Mouse (Mus musculus) kidney, postnatal 0 days (tissue): ENCODE results near the gene Nprl3. TPM values are rescaled to one million over a fixed set of nuclear protein-coding genes. Genes with fewer than 3 reads are reported as not detected.
"Not testable (repeated sequence)": the region's sequence is repeated elsewhere in the genome, so short reads cannot be mapped to it uniquely, and the experiment has no call there.

ENCODE experiments used
- ATAC-seq: fragments of 200-750 bp; cut with Nextera tagmentation; replicated peaks from 2 replicates; pipeline ENCODE4 v1.8.0; 2017; ENCODE audit warnings: low read depth, moderate number of reproducible peaks, moderate TSS enrichment, moderate library complexity; ENCODE audit not compliant: low FRiP score
- DNase-seq: peaks from one replicate; pipeline ENCODE4 v3.0.0-alpha.2; 2016; ENCODE audit warnings: low spot score
- H3K27ac ChIP-seq: fragments of 300-500 bp; sonication (generic); 2 replicates; pipeline ENCODE4 v1.5.1; 2014; ENCODE audit warnings: mild to moderate bottlenecking
- H3K27me3 ChIP-seq: fragments of 300-500 bp; sonication (generic); 2 replicates; pipeline ENCODE4 v1.6.1; 2014; ENCODE audit warnings: low read length, mixed read lengths; ENCODE audit not compliant: insufficient read depth
- H3K36me3 ChIP-seq: fragments of 300-500 bp; sonication (generic); 2 replicates; pipeline ENCODE4 v1.6.1; 2014; ENCODE audit warnings: low read length, mixed read lengths; ENCODE audit not compliant: insufficient read depth
- H3K4me1 ChIP-seq: fragments of 300-500 bp; sonication (generic); replicated peaks from 2 replicates; pipeline ENCODE4 v1.6.1; 2014; ENCODE audit warnings: antibody characterized with exemption, low read length, mixed read lengths; ENCODE audit not compliant: insufficient read depth
- H3K4me2 ChIP-seq: fragments of 300-500 bp; sonication (generic); 2 replicates; pipeline ENCODE4 v1.6.1; 2014; ENCODE audit warnings: mild to moderate bottlenecking, low read length, moderate library complexity, mixed read lengths
- H3K4me3 ChIP-seq: fragments of 300-500 bp; sonication (generic); replicated peaks from 2 replicates; pipeline ENCODE4 v1.5.1; 2014; ENCODE audit warnings: low read depth, low read length
- H3K9ac ChIP-seq: fragments of 300-500 bp; sonication (generic); 2 replicates; pipeline ENCODE4 v1.6.1; 2014; ENCODE audit warnings: low read depth, low read length
- H3K9me3 ChIP-seq: fragments of 300-500 bp; sonication (generic); replicated peaks from 2 replicates; pipeline ENCODE4 v1.6.1; 2016; ENCODE audit warnings: low read length, inconsistent platforms, mixed read lengths
- CTCF ChIP-seq: IDR thresholded peaks from 2 replicates; pipeline ENCODE4 v1.5.1; 2016; ENCODE audit warnings: antibody characterized with exemption, low read depth, mild to moderate bottlenecking, moderate library complexity
- WGBS: fragments of 180-500 bp; shearing (Covaris S2); extraction: QIAGEN DNeasy Blood & Tissue Kit; methylation state at CpG from one replicate; pipeline ENCODE4 v1.1.7; 2014; 5-methylcytosine and 5-hydroxymethylcytosine counted together
- polyA plus RNA-seq: library from polyadenylated mRNA; unstranded; fragments of >200 nt; fragmentation: Nextera tagmentation; extraction: Ambion mirVana; gene quantifications from 2 replicates; pipeline ENCODE4 v1.2.1, GENCODE M21; 2015

The Nprl3 gene
- polyA plus RNA-seq, 1 experiment from 2014 or later, result 36.9 TPM

DNA sequence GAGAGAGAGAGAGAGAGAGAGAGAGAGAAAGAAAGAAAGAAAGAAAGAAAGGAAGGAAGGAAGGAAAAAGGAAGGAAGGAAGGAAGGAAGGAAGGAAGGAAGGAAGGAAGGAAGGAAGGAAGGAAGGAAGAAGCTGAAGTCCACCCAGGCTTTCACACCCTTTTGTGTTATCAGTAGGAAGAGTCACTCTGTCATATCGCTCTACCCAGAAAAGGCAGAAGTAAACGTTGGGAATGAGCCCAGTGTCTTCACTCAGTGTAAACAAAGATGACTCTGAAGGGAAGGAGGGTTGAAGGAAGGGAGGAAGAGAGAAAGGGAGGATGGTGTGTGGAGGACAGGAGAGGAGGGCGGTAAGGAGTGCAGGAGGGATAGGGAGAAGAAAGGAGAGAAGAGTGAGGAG, 26.0 kb upstream of the Nprl3 start:
- not testable (repeated sequence) for H3K36me3 ChIP-seq, H3K9me3 ChIP-seq, H3K4me3 ChIP-seq, H3K4me1 ChIP-seq, H3K9ac ChIP-seq, ATAC-seq, H3K27me3 ChIP-seq, H3K27ac ChIP-seq, H3K4me2 ChIP-seq, DNase-seq
- WGBS, result 55% methylated on average over 3 of the region's 3 CpGs

DNA sequence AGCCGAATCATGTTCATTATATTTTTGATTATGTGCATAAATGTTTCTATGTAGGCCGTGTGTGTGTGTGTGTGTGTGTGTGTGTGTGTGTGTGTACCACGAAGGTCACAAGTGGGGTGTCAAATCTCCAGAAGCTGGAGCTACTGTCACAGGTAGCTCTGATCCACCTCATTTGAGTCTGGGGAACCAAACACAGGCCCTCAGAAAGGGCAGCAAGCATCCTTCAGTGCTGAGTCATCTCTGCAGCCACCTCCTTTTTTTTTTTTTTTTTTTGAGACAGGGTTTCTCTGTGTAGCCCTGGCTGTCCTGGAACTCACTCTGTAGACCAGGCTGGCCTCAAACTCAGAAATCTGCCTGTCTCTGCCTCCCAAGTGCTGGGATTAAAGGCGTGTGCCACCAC, 25.3 kb upstream of the Nprl3 start:
- H3K36me3 ChIP-seq, H3K9ac ChIP-seq, H3K9me3 ChIP-seq, DNase-seq, H3K4me1 ChIP-seq, H3K4me2 ChIP-seq, H3K27me3 ChIP-seq, H3K4me3 ChIP-seq, ATAC-seq, H3K27ac ChIP-seq: not testable (repeated sequence)
- WGBS, result 79% methylated on average over 4 of the region's 4 CpGs

- TF ChIP-seq CTCF, result no peak
- Histone ChIP-seq H3K27me3 (no peaks in the 10 kb centered on the region), H3K9me3 (no peaks in the 10 kb centered on the region), H3K4me3 (no peak overlapping the region), H3K9ac (no peak overlapping the region), H3K4me1 (no peaks in the 10 kb centered on the region), H3K36me3 (no peaks in the 10 kb centered on the region), H3K27ac (no peak overlapping the region), H3K4me2 (no peak overlapping the region)
- ATAC-seq, result no peak
- 70% methylated on average over 9 of the region's 9 CpGs for WGBS
- DNase-seq, result no peak
These were observed 20.0 kb upstream of the Nprl3 start for GRCm38 (mm10) chr11:32287493-32287825.

- H3K9me3 ChIP-seq, H3K4me1 ChIP-seq, ATAC-seq, H3K36me3 ChIP-seq, H3K27me3 ChIP-seq, H3K27ac ChIP-seq, H3K9ac ChIP-seq: not testable (repeated sequence)
- 18% methylated on average over 30 of the region's 33 CpGs for WGBS
- DNase-seq, result peak; percentile 58
- peak; percentile 82 for TF ChIP-seq CTCF
- Histone ChIP-seq H3K4me3 (peak within 1 kb of the TSS; percentile 22), H3K4me2 (peak within 1 kb of the TSS; percentile 50)
These were observed 19.4 kb upstream of the Nprl3 start, which contains the start of gene Hbq1b for GRCm38 (mm10) chr11:32286695-32287492. Gene Hbq1b, plus strand, starts transcription at chr11:32286965.

DNA sequence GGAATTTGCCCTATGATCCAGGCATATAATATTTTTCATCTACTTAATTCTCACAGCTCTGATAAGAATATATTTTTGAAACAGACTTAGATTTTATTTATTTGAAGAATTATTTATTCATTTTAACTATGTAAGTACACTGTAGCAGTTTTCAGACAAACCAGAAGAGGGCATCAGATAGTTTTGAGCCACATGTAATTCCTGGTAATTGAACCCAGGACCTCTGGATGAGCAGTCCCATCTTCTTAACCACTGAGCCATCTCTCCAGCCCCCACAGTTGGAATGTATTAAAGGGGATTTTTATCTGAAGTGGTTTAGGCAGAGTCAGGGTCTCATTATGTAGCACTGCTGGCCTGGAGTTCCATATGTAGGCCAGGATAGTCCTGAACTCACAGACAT, 18.4 kb upstream of the Nprl3 start:
- DNase-seq, ATAC-seq, H3K27ac ChIP-seq, H3K4me2 ChIP-seq, H3K9me3 ChIP-seq, H3K4me3 ChIP-seq, H3K36me3 ChIP-seq, H3K9ac ChIP-seq, H3K27me3 ChIP-seq, H3K4me1 ChIP-seq: not testable (repeated sequence)

DNA sequence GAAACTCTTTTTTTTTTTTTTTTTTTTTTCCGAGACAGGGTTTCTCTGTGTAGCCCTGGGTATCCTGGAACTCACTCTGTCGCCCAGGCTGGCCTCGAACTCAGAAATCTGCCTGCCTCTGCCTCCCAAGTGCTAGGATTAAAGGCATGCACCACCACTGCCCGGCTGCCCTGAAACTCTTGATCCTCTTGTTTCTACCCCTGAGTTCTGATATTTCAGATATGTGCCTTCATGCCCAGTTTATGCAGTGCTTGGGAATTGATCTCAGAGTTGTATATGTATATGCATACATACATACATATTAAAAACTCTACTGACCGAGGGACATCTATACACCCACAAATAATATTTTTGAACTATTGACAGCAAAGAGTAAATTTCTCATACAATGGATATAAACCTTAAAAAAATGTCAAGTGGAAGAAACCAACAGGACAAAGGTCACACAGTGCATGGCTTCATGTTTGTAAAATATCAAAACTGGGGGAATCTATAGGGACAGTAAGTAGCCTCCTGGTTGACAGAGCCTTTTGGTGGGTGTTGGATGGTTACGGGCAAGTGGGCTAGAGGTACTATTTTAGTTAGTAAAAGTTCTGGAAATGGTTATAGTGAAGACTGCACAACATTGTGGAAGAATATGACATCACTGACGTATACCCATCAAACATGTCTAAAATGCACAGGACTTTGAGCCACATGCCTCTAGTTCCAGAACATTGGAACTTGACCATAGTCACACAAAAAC, 17.7 kb upstream of the Nprl3 start:
- no peaks in the 10 kb centered on the region for H3K36me3 ChIP-seq
- whole genome bisulfite sequencing, result 85% methylated on average over 7 of the region's 7 CpGs
- no peaks in the 10 kb centered on the region for H3K27me3 ChIP-seq
- no peak overlapping the region for H3K9ac ChIP-seq
- no peaks in the 10 kb centered on the region for H3K9me3 ChIP-seq
- no peak overlapping the region for H3K4me3 ChIP-seq
- no peaks in the 10 kb centered on the region for H3K4me1 ChIP-seq
- no peak for DNase-seq
- no peak for ATAC-seq
- H3K27ac ChIP-seq, result no peak overlapping the region
- H3K4me2 ChIP-seq, result no peak overlapping the region
- TF ChIP-seq CTCF, result no peak

GRCm38 (mm10) chr11:32284582-32284981, 17.1 kb upstream of the Nprl3 start:
- not testable (repeated sequence) for H3K27ac ChIP-seq

GRCm38 (mm10) chr11:32283091-32283777, 15.7 kb upstream of the Nprl3 start, which contains the start of gene Hba-a1:
Gene Hba-a1, plus strand, starts transcription at chr11:32283511.
- DNase-seq, H3K4me2 ChIP-seq, H3K9me3 ChIP-seq, H3K27me3 ChIP-seq, H3K9ac ChIP-seq, H3K4me1 ChIP-seq, H3K36me3 ChIP-seq, ATAC-seq, H3K4me3 ChIP-seq, H3K27ac ChIP-seq: not testable (repeated sequence)
- WGBS, result 63% methylated on average over 1 of the region's 5 CpGs

More at GRCm38 (mm10) chr11:32284582-32284981, 17.1 kb upstream of the Nprl3 start:
- not testable (repeated sequence) for DNase-seq, H3K4me1 ChIP-seq, H3K9me3 ChIP-seq, H3K4me2 ChIP-seq, H3K27me3 ChIP-seq, H3K4me3 ChIP-seq, H3K36me3 ChIP-seq, ATAC-seq, H3K9ac ChIP-seq
- 55% methylated on average over 2 of the region's 2 CpGs for WGBS
